Comparison of ENCODE assay signal across 17 mouse cellular contexts in the genomic region with DNA sequence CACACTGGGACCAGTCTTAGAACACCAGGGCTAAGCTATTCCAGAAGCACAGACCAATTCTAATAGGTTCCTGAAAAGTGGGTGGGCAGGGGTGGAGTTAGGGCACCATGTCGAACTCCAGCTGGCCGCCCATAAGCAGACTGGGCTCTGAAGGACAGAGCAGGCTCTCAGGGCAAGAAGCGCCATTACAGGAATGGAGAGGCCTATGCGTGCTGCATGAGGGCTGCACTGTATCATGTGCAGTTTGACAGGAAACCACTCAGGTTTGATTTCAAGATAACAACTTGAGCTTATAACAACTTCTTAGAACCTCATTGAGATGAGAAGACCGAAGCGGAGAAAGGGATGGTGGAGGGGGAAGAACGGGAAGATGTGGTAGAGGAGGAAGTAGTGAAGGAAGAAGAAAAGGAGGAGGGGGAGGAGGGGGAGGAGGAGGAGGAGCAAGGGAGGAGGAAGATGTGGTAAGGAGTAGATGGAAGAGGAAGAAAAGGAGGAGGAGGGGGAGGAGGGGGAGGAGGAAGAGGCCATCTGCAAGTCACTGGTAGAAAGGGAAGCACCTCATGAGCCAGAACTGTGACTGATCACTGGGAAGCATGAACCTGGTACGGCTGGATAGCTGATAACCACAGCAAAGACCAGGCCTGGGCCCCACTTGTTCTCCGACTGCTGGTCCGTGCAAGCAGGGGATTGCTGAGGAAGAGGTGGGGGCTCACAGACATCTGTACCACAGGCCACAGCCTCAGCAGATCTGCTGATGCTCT. TPM values are rescaled to one million over a fixed set of nuclear protein-coding genes. Genes with fewer than 3 reads are reported as not detected.
A peak's percentile ranks its signal among the peaks of the same experiment; 100 is the strongest.
DNase-seq lines count a peak whose midpoint lies in the region; ATAC-seq and TF ChIP-seq lines count a peak whose summit lies in the region.
"Had no signal": no experiment of that assay in that cellular context is flagged by ENCODE, and none has a peak within 500 bp of the region (broad histone marks: within the 10 kb centered on the region; RNA-seq: fewer than 3 reads in every experiment).

No protein-coding gene starts in this region.

- 33% methylated on average over 10 of the region's 10 CpGs for WGBS in liver, postnatal 0 days (ENCODE audit: insufficient replicate concordance)
- 86% methylated on average over 10 of the region's 10 CpGs for WGBS in hindbrain, embryonic 14.5 days

- H3K4me2 ChIP-seq in liver, postnatal 0 days (ENCODE audit: low read depth, low read length), result no peak overlapping the region
- H3K4me2 ChIP-seq in hindbrain, embryonic 14.5 days (replicated peaks), result no peak overlapping the region
- H3K4me2 ChIP-seq: embryonic facial prominence, embryonic 12.5 days; midbrain, embryonic 11.5 days; neural tube, embryonic 13.5 days had no signal

- no peak for ATAC-seq in liver, postnatal 0 days
- peak; percentile 53 for ATAC-seq in common myeloid progenitor, adult 5-6 weeks (replicated peaks; ENCODE audit: low read depth, poor library complexity, severe bottlenecking)
- ATAC-seq in hindbrain, embryonic 14.5 days (ENCODE audit: low FRiP score), result no peak
- ATAC-seq: forebrain, embryonic 14.5 days had no signal

- peaks cover 1% of the 10 kb centered on the region; the same call in 1 of the 2 replicates for H3K4me1 ChIP-seq in liver, postnatal 0 days (ENCODE audit: insufficient read depth)
- peaks cover 71% of the 10 kb centered on the region for H3K4me1 ChIP-seq in megakaryocyte, embryonic 14.5 days
- H3K4me1 ChIP-seq in hindbrain, embryonic 14.5 days (replicated peaks; ENCODE audit: control insufficient read depth, insufficient read depth, low read length), result no peaks in the 10 kb centered on the region
- H3K4me1 ChIP-seq: embryonic facial prominence, embryonic 12.5 days had no signal

- no peaks in the 10 kb centered on the region for H3K36me3 ChIP-seq in liver, postnatal 0 days (replicated peaks; ENCODE audit: insufficient read depth, low read length)
- no peaks in the 10 kb centered on the region for H3K36me3 ChIP-seq in megakaryocyte, embryonic 14.5 days (replicated peaks; ENCODE audit: low read length)
- no peaks in the 10 kb centered on the region for H3K36me3 ChIP-seq in hindbrain, embryonic 14.5 days (replicated peaks; ENCODE audit: control insufficient read depth, insufficient read depth)
- H3K36me3 ChIP-seq: embryonic facial prominence, embryonic 12.5 days; neural tube, embryonic 13.5 days had no signal

- no peaks in the 10 kb centered on the region for H3K27me3 ChIP-seq in liver, postnatal 0 days (ENCODE audit: insufficient read depth, low read length)
- peaks cover 7% of the 10 kb centered on the region for H3K27me3 ChIP-seq in megakaryocyte, embryonic 14.5 days (replicated peaks)
- H3K27me3 ChIP-seq in hindbrain, embryonic 14.5 days (ENCODE audit: control insufficient read depth, insufficient read depth, low read length), result no peaks in the 10 kb centered on the region
- H3K27me3 ChIP-seq: embryonic facial prominence, embryonic 12.5 days; neural tube, embryonic 13.5 days had no signal

- no peak overlapping the region for H3K4me3 ChIP-seq in liver, postnatal 0 days (ENCODE audit: low read depth, low read length)
- H3K4me3 ChIP-seq in megakaryocyte, embryonic 14.5 days (replicated peaks), result peak overlapping the region; percentile 33
- no peak overlapping the region for H3K4me3 ChIP-seq in hindbrain, embryonic 14.5 days (replicated peaks; ENCODE audit: low read length)
- H3K4me3 ChIP-seq: embryonic facial prominence, embryonic 12.5 days; neural tube, embryonic 13.5 days had no signal

- no peak for TF ChIP-seq EP300 in liver, postnatal 0 days (IDR thresholded peaks at IDR 0.05; ENCODE audit: low read depth)

- DNase-seq in liver, result peak; percentile 16
- no peak for DNase-seq in liver, postnatal 0 days
- peak; percentile 69 for DNase-seq in thymus, postnatal 4 days
- DNase-seq in hindbrain, embryonic 14.5 days (ENCODE audit: low spot score), result no peak
- no peak for DNase-seq in c-Kit-positive CD71-positive TER-119-positive erythroid progenitor cells, embryonic 14.5 days (ENCODE audit: low spot score)
- DNase-seq in adrenal gland, adult 18-20 months (ENCODE audit: low spot score in 2 of 2), result no peak
- DNase-seq: cerebellum, adult 11-12 months; gastrocnemius, postnatal 25 days; right cerebral cortex, adult 18-20 months had no signal

- no peak for TF ChIP-seq CTCF in liver, postnatal 0 days (IDR thresholded peaks at IDR 0.05; ENCODE audit: low read depth)

- no peak overlapping the region for H3K9ac ChIP-seq in liver, postnatal 0 days (replicated peaks)
- H3K9ac ChIP-seq in hindbrain, embryonic 14.5 days, result no peak overlapping the region
- H3K9ac ChIP-seq: embryonic facial prominence, embryonic 12.5 days; liver, embryonic 14.5 days; neural tube, embryonic 13.5 days had no signal

- no peak overlapping the region for H3K27ac ChIP-seq in liver, postnatal 0 days (ENCODE audit: low read depth)
- no peak overlapping the region for H3K27ac ChIP-seq in hindbrain, embryonic 14.5 days
- H3K27ac ChIP-seq: embryonic facial prominence, embryonic 12.5 days; kidney, postnatal 0 days; liver, embryonic 14.5 days; neural tube, embryonic 13.5 days had no signal

- no peaks in the 10 kb centered on the region for H3K9me3 ChIP-seq in liver, postnatal 0 days (ENCODE audit: low read length)
- no peaks in the 10 kb centered on the region for H3K9me3 ChIP-seq in megakaryocyte, embryonic 14.5 days
- no peaks in the 10 kb centered on the region for H3K9me3 ChIP-seq in hindbrain, embryonic 14.5 days (ENCODE audit: control insufficient read depth, low read length)
- H3K9me3 ChIP-seq: embryonic facial prominence, embryonic 12.5 days; neural tube, embryonic 13.5 days had no signal

RNA-seq across cellular contexts. Expression of gene Tgfbr1, which starts 33.3 kb away (rescaled TPM):
- polyA plus RNA-seq in liver, postnatal 0 days (2015; fragmentation: Nextera tagmentation; extraction: Ambion mirVana), result 3.7 and 5.2 TPM in 2 replicates
- 26.1 and 27.8 TPM in 2 replicates for total RNA-seq in common myeloid progenitor, adult 5-6 weeks (2017)
- 0.79 TPM in 1 of 2 replicates, not detected in the other for polyA plus RNA-seq in megakaryocyte, embryonic 14.5 days (2012; ENCODE audit: insufficient read depth, low replicate concordance)
- polyA plus RNA-seq in hindbrain, embryonic 14.5 days (2014; fragmentation: Nextera tagmentation; extraction: Ambion mirVana), result 40.1 and 41.4 TPM in 2 replicates
- 10 to 100 TPM; 33.4 to 42.4 TPM for total RNA-seq in adrenal gland, adult 18-20 months (2021)

Comparison
In these comparisons a context has a peak if more than half of its experiments do, and no peak if none do; other contexts are left out.
1. DNase-seq: peak in liver (single experiment) and thymus, postnatal 4 days (single experiment); none in liver, postnatal 0 days (single experiment), hindbrain, embryonic 14.5 days (single experiment), c-Kit-positive CD71-positive TER-119-positive erythroid progenitor cells, embryonic 14.5 days (single experiment) and adrenal gland, adult 18-20 months (0 of 2).